8 mouse cellular contexts compared by ENCODE assay signal in genomic region chr8:19980346-19980726, GRCm38 (mm10).
DNase-seq lines count a peak whose midpoint lies in the region; ATAC-seq and TF ChIP-seq lines count a peak whose summit lies in the region.
"Not testable (repeated sequence)": the region's sequence is repeated elsewhere in the genome, so short reads cannot be mapped to it uniquely, and the experiment has no call there.

No protein-coding gene starts in this region.

- DNase-seq in G1E (ENCODE audit: low spot score); hindbrain, embryonic 14.5 days (ENCODE audit: low spot score): not testable (repeated sequence)
- DNase-seq in embryo, embryonic 10.5 days (ENCODE audit: low spot score), result peak; percentile 19
- peak; percentile 40 for DNase-seq in forebrain, postnatal 0 days
- DNase-seq in left cerebral cortex, adult 2 months (ENCODE audit: extremely low spot score in 1 of 2, low spot score in 2 of 2), result peak in 1 of 2 experiments; percentile 16
- peak; percentile 40 for DNase-seq in lung, embryonic 14.5 days
- peak; percentile 36 for DNase-seq in neural tube, embryonic 10.5 days (ENCODE audit: extremely low spot score, low spot score)

- not testable (repeated sequence) for H3K4me1 ChIP-seq in G1E (ENCODE audit: insufficient read depth, low read depth, low read length); forebrain, postnatal 0 days (ENCODE audit: insufficient read depth); hindbrain, embryonic 14.5 days (replicated peaks; ENCODE audit: control insufficient read depth, insufficient read depth, low read length); lung, embryonic 14.5 days (ENCODE audit: insufficient read depth); testis, adult 2 months (ENCODE audit: control insufficient read depth, insufficient read depth, low read length)

- intact Hi-C loops in left cerebral cortex, adult 2 months (cut with DNase I), result not testable (repeated sequence)

- not testable (repeated sequence) for TF ChIP-seq POLR2A in testis, adult 2 months (IDR thresholded peaks at IDR 0.05; ENCODE audit: control insufficient read depth, low read depth, low read length)

- H3K4me2 ChIP-seq in forebrain, postnatal 0 days (ENCODE audit: low read depth), result peak overlapping the region; percentile 63
- peak overlapping the region; percentile 59 for H3K4me2 ChIP-seq in hindbrain, embryonic 14.5 days (replicated peaks)
- H3K4me2 ChIP-seq in lung, embryonic 14.5 days, result peak overlapping the region; percentile 68

- not testable (repeated sequence) for H3K27ac ChIP-seq in forebrain, postnatal 0 days (ENCODE audit: low read depth, low read length); hindbrain, embryonic 14.5 days; left cerebral cortex, adult 2 months; lung, embryonic 14.5 days (ENCODE audit: low read depth)
- H3K27ac ChIP-seq in testis, adult 2 months (ENCODE audit: control insufficient read depth, insufficient read depth, low read depth, low read length), result peak overlapping the region; percentile 73

- H3K27me3 ChIP-seq in G1E (ENCODE audit: insufficient read depth, low read length); forebrain, postnatal 0 days (ENCODE audit: insufficient read depth, low read length); hindbrain, embryonic 14.5 days (ENCODE audit: control insufficient read depth, insufficient read depth, low read length); lung, embryonic 14.5 days (ENCODE audit: insufficient read depth, low read length); testis, adult 2 months (ENCODE audit: control insufficient read depth, insufficient read depth, low read length): not testable (repeated sequence)

- TF ChIP-seq CTCF in G1E (IDR thresholded peaks at IDR 0.05; ENCODE audit: low read depth, low read length); forebrain, postnatal 0 days (IDR thresholded peaks at IDR 0.05; ENCODE audit: low read depth); left cerebral cortex, adult 2 months (IDR thresholded peaks at IDR 0.05); testis, adult 2 months (IDR thresholded peaks at IDR 0.05; ENCODE audit: control insufficient read depth, insufficient read depth, insufficient replicate concordance, low read depth, low read length): not testable (repeated sequence)
- 0 out of 2 replicates have a peak, but pooled peaks have one; percentile 17 for TF ChIP-seq CTCF in lung, embryonic 14.5 days (IDR thresholded peaks at IDR 0.05; ENCODE audit: low read depth)

- peak overlapping the region; percentile 20; the same call in 1 of the 2 replicates for H3K4me3 ChIP-seq in G1E (ENCODE audit: low read depth, low read length)
- H3K4me3 ChIP-seq in forebrain, postnatal 0 days (ENCODE audit: low read depth, low read length), result peak overlapping the region; percentile 35
- H3K4me3 ChIP-seq in hindbrain, embryonic 14.5 days (replicated peaks; ENCODE audit: low read length), result peak overlapping the region; percentile 43
- H3K4me3 ChIP-seq in left cerebral cortex, adult 2 months, result peak overlapping the region; percentile 51
- peak overlapping the region; percentile 49 for H3K4me3 ChIP-seq in lung, embryonic 14.5 days (ENCODE audit: low read depth, low read length)
- H3K4me3 ChIP-seq in testis, adult 2 months (ENCODE audit: control insufficient read depth, low read depth, low read length), result peak overlapping the region; percentile 92

- WGBS in forebrain, postnatal 0 days, result 20% methylated on average over 26 of the region's 26 CpGs
- 25% methylated on average over 26 of the region's 26 CpGs for WGBS in hindbrain, embryonic 14.5 days
- 27% methylated on average over 26 of the region's 26 CpGs for WGBS in lung, embryonic 14.5 days

- not testable (repeated sequence) for H3K36me3 ChIP-seq in G1E (replicated peaks); forebrain, postnatal 0 days (ENCODE audit: insufficient read depth); hindbrain, embryonic 14.5 days (replicated peaks; ENCODE audit: control insufficient read depth, insufficient read depth); lung, embryonic 14.5 days (ENCODE audit: insufficient read depth); testis, adult 2 months (ENCODE audit: control insufficient read depth, insufficient read depth, low read length)

- peak overlapping the region; percentile 61 for H3K9ac ChIP-seq in forebrain, postnatal 0 days
- H3K9ac ChIP-seq in hindbrain, embryonic 14.5 days, result peak overlapping the region; percentile 58
- peak overlapping the region; percentile 68 for H3K9ac ChIP-seq in lung, embryonic 14.5 days

- not testable (repeated sequence) for ATAC-seq in G1E (ENCODE audit: extremely low read depth, insufficient number of reproducible peaks, low FRiP score, poor library complexity, severe bottlenecking)
- ATAC-seq in forebrain, postnatal 0 days, result peak; percentile 76
- peak; percentile 37; the same call in 1 of the 2 replicates for ATAC-seq in hindbrain, embryonic 14.5 days (ENCODE audit: low FRiP score)
- ATAC-seq in lung, embryonic 14.5 days (ENCODE audit: insufficient read depth), result 0 out of 2 replicates have a peak, but pooled peaks have one; percentile 42

- H3K9me3 ChIP-seq in G1E (replicated peaks); forebrain, postnatal 0 days (ENCODE audit: low read length); lung, embryonic 14.5 days (ENCODE audit: low read depth, low read length): not testable (repeated sequence)
- peaks cover 21% of the 10 kb centered on the region for H3K9me3 ChIP-seq in hindbrain, embryonic 14.5 days (ENCODE audit: control insufficient read depth, low read length)

Comparison
In these comparisons a context has a peak if more than half of its experiments do, and no peak if none do; other contexts are left out.
1. H3K4me3 ChIP-seq: peak in every context shown above with its lines; median percentile 92 in testis, adult 2 months; 51 in left cerebral cortex, adult 2 months; 49 in lung, embryonic 14.5 days; 43 in hindbrain, embryonic 14.5 days; 35 in forebrain, postnatal 0 days; 20 in G1E.